Mouse (Mus musculus): Measurements from ENCODE around the gene Ulk3. TPM values are rescaled to one million over a fixed set of nuclear protein-coding genes. Genes with fewer than 3 reads are reported as not detected.

Gene Ulk3
- total and polyA plus RNA-seq, 3 experiments: 5.0 to 11.9 TPM; not detected in 1

DNA sequence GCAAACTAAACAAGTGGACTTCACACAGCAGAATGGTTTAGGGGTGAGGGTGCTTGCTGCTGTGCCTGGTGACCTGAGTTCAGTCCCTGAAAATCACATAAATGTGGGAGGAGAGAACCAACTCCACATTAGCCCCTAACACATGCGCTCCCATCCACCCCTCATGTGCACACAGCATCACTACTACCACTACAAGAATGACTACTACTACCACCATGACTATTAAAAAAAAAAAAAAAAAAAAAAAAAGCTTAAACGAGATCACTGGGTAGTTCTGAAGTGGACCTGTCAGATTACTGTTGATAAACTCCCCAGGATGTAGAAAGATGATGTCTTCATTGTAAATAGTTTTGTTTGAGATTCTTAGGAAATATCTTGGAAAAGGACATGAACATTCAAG, 29.7 kb upstream of the Ulk3 start:
- Histone ChIP-seq H3K4me1 (ENCODE audit: control insufficient read depth in 1 of 2, insufficient read depth in 2 of 2, low read length in 2 of 2) (peaks cover 2 to 28% of the 10 kb centered on the region in 2 experiments), H3K36me3 (ENCODE audit: control insufficient read depth in 1 of 2, insufficient read depth in 2 of 2, low read length in 2 of 2) (peaks cover 2 to 22% of the 10 kb centered on the region in 2 experiments), H3K4me3 (ENCODE audit: control insufficient read depth in 1 of 2, insufficient read depth in 1 of 2, low read depth in 2 of 2, low read length in 2 of 2) (no peak overlapping the region), H3K9me3 (replicated peaks; ENCODE audit: insufficient read depth, low read length) (no peaks in the 10 kb centered on the region), H3K79me2 (ENCODE audit: control insufficient read depth, insufficient read depth, low read length, poor library complexity) (peaks cover 18% of the 10 kb centered on the region), H3K27ac (ENCODE audit: control insufficient read depth, low read depth, low read length) (no peak overlapping the region), H3K9ac (ENCODE audit: control insufficient read depth, low read depth, low read length, poor library complexity, severe bottlenecking) (no peak overlapping the region), H3K27me3 (ENCODE audit: control insufficient read depth in 1 of 2, insufficient read depth in 2 of 2, low read length in 2 of 2) (no peaks in the 10 kb centered on the region)
- no peak for DNase-seq (ENCODE audit: low read depth, low spot score)
- TF ChIP-seq KAT2A (conservative IDR thresholded peaks at IDR 0.05; ENCODE audit: low read depth, low read length) (no peak), TCF12 (IDR thresholded peaks at IDR 0.05; ENCODE audit: low read depth, low read length) (no peak), ZMIZ1 (IDR thresholded peaks at IDR 0.05; ENCODE audit: low read depth, low read length) (no peak), USF1 (IDR thresholded peaks at IDR 0.05; ENCODE audit: low read depth, low read length) (no peak), EP300 (IDR thresholded peaks at IDR 0.05; ENCODE audit: low read depth in 1 of 2, low read length in 2 of 2) (no peak), USF2 (IDR thresholded peaks at IDR 0.05; ENCODE audit: borderline replicate concordance in 1 of 2, insufficient read depth in 1 of 2, low read depth in 1 of 2, low read length in 2 of 2) (no peak), ZNF384 (IDR thresholded peaks at IDR 0.05; ENCODE audit: low read depth, low read length) (peak; percentile 46), UBTF (IDR thresholded peaks at IDR 0.05; ENCODE audit: borderline replicate concordance, insufficient read depth, low read depth, low read length) (no peak), ELF1 (IDR thresholded peaks at IDR 0.05; ENCODE audit: low read depth, low read length) (no peak)

DNA sequence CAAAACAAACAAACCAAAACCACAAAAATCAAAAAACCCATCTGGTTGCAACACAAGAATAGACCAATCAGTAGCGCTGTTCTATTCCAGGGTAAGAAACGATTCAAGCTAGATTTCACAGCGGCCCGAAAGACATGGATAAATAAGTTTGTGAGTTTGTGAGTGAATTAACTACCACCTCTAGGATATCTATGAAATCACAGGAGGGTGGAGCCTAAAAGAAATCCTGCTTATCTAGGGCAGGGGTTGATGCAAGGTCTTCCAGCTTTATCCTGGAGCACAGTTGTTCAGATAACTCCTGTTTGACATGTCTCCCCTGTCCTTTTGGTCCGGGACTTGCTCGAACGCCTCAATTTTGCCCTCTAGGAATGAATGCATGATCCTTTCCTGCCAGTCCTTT, 29.0 kb upstream of the Ulk3 start:
- H3K79me2 ChIP-seq (ENCODE audit: control insufficient read depth, insufficient read depth, low read length, poor library complexity): peaks cover 22% of the 10 kb centered on the region
- no peak overlapping the region for H3K27ac ChIP-seq (ENCODE audit: control insufficient read depth, low read depth, low read length)
- no peaks in the 10 kb centered on the region for H3K9me3 ChIP-seq (replicated peaks; ENCODE audit: insufficient read depth, low read length)
- H3K9ac ChIP-seq (ENCODE audit: control insufficient read depth, low read depth, low read length, poor library complexity, severe bottlenecking): peak overlapping the region; percentile 29
- H3K36me3 ChIP-seq (ENCODE audit: control insufficient read depth in 1 of 2, insufficient read depth in 2 of 2, low read length in 2 of 2): peaks cover 2 to 22% of the 10 kb centered on the region in 2 experiments
- H3K4me3 ChIP-seq (ENCODE audit: control insufficient read depth in 1 of 2, insufficient read depth in 1 of 2, low read depth in 2 of 2, low read length in 2 of 2): peak overlapping the region; percentile 97 to 99
- H3K27me3 ChIP-seq (ENCODE audit: control insufficient read depth in 1 of 2, insufficient read depth in 2 of 2, low read length in 2 of 2): no peaks in the 10 kb centered on the region
- DNase-seq (ENCODE audit: low read depth, low spot score): no peak
- peaks cover 2 to 28% of the 10 kb centered on the region in 2 experiments for H3K4me1 ChIP-seq (ENCODE audit: control insufficient read depth in 1 of 2, insufficient read depth in 2 of 2, low read length in 2 of 2)
- TF ChIP-seq MAZ (IDR thresholded peaks at IDR 0.05; ENCODE audit: low read depth, low read length) (no peak), CHD1 (IDR thresholded peaks at IDR 0.05; ENCODE audit: low read depth, low read length) (no peak), USF2 (IDR thresholded peaks at IDR 0.05; ENCODE audit: borderline replicate concordance in 1 of 2, insufficient read depth in 1 of 2, low read depth in 1 of 2, low read length in 2 of 2) (no peak), ZKSCAN1 (IDR thresholded peaks at IDR 0.05; ENCODE audit: low read depth, low read length) (no peak), RCOR1 (IDR thresholded peaks at IDR 0.05; ENCODE audit: low read depth, low read length) (peak; percentile 80), TCF12 (IDR thresholded peaks at IDR 0.05; ENCODE audit: low read depth, low read length) (0 out of 2 replicates have a peak, but pooled peaks have one; percentile 46), MAX (IDR thresholded peaks at IDR 0.05; ENCODE audit: low read length) (no peak), BHLHE40 (IDR thresholded peaks at IDR 0.05; ENCODE audit: borderline replicate concordance, low read depth, low read length) (no peak), GABPA (IDR thresholded peaks at IDR 0.05; ENCODE audit: low read depth, low read length) (no peak), GATA1 (IDR thresholded peaks at IDR 0.05; ENCODE audit: low read depth, low read length) (peak; percentile 36; the same call in 1 of the 2 replicates), ZMIZ1 (IDR thresholded peaks at IDR 0.05; ENCODE audit: low read depth, low read length) (no peak), ZNF384 (IDR thresholded peaks at IDR 0.05; ENCODE audit: low read depth, low read length) (0 out of 2 replicates have a peak, but pooled peaks have one; percentile 3), NELFE (IDR thresholded peaks at IDR 0.05; ENCODE audit: low read depth, low read length) (no peak), MYC (IDR thresholded peaks at IDR 0.05; ENCODE audit: low read depth, low read length) (no peak)
